In the genomic region with DNA sequence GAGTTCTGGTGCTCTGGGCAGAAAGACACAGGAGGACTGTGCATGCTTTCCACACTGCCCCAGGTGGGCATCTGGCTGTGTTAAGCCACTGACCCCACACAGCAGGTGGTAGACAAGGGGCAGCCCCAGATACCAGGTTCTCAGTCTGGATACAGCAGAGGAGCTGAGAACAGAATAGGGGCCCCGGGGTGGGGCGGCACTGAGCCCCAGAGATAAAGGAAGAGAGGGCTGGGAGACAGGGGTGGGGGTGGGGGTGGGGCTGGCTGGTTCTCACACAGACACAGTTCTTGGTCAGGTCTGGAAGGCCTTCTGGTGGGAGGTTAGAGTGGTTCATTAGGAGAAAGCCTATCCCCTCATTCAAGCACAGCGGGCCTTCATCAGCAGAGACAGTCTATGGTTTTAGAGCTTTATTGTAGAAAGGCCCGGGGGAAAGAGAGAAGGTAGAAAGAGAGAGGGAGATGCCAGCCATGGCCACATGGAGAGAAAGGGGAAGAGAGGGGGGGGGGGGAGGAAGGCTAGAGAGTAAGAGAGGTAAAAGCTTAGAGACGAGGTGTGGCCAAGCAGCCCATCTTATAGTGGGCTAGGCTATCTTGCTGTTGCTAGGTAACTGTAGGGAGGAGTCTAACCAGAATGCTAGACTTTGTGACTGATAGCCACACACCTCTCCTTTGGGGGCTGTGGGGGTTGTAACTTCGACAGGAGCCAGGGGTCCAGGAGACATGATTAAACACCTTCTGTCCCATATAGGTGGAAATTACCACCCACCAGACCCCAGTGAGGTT, we compare ENCODE assay signal across 22 mouse cellular contexts.
DNase-seq lines count a peak whose midpoint lies in the region; ATAC-seq and TF ChIP-seq lines count a peak whose summit lies in the region.
"Had no signal": no experiment of that assay in that cellular context is flagged by ENCODE, and none has a peak within 500 bp of the region (broad histone marks: within the 10 kb centered on the region; RNA-seq: fewer than 3 reads in every experiment).

No protein-coding gene starts in this region.

- 0 out of 2 replicates have a peak overlapping the region, but pooled peaks have one; percentile 41 for H3K27ac ChIP-seq in heart, embryonic 11.5 days (ENCODE audit: low read depth, low read length)
- no peak overlapping the region for H3K27ac ChIP-seq in stomach, embryonic 14.5 days (ENCODE audit: low read length)
- H3K27ac ChIP-seq in stomach, postnatal 0 days (replicated peaks): no peak overlapping the region
- H3K27ac ChIP-seq in liver, embryonic 11.5 days (ENCODE audit: low read depth, low read length): 0 out of 2 replicates have a peak overlapping the region, but pooled peaks have one; percentile 19
- H3K27ac ChIP-seq: embryonic facial prominence, embryonic 12.5 days; gastrocnemius, adult 2 months; layer of hippocampus, adult 2 months; limb, embryonic 15.5 days had no signal

- TF ChIP-seq CTCF in stomach, postnatal 0 days (IDR thresholded peaks at IDR 0.05; ENCODE audit: low read depth): no peak

- H3K4me1 ChIP-seq in heart, embryonic 11.5 days (ENCODE audit: control insufficient read depth, insufficient read depth, low read length): no peaks in the 10 kb centered on the region
- H3K4me1 ChIP-seq in stomach, embryonic 14.5 days (ENCODE audit: control insufficient read depth, insufficient read depth, low read length): no peaks in the 10 kb centered on the region
- H3K4me1 ChIP-seq in stomach, postnatal 0 days (replicated peaks; ENCODE audit: control insufficient read depth, insufficient read depth): no peaks in the 10 kb centered on the region
- no peaks in the 10 kb centered on the region for H3K4me1 ChIP-seq in liver, embryonic 11.5 days (replicated peaks; ENCODE audit: control insufficient read depth, insufficient read depth, low read length)
- H3K4me1 ChIP-seq: embryonic facial prominence, embryonic 12.5 days; limb, embryonic 15.5 days had no signal

- peak; percentile 95 for ATAC-seq in heart, embryonic 11.5 days (replicated peaks; ENCODE audit: insufficient number of reproducible peaks, low FRiP score, low TSS enrichment)
- ATAC-seq in stomach, embryonic 14.5 days (ENCODE audit: insufficient number of reproducible peaks, insufficient read depth, low FRiP score, low read depth): peak; percentile 53; the same call in 1 of the 2 replicates
- no peak for ATAC-seq in stomach, postnatal 0 days (ENCODE audit: low FRiP score, low TSS enrichment)
- peak; percentile 93 for ATAC-seq in liver, embryonic 11.5 days (replicated peaks; ENCODE audit: low FRiP score)
- no peak for ATAC-seq in CD4-positive, CD25-positive, alpha-beta regulatory T cell, adult 4 months
- ATAC-seq: inflammation-experienced regulatory T-cells, adult 6 months had no signal

- H3K9ac ChIP-seq in heart, embryonic 11.5 days (ENCODE audit: low read depth, low read length): no peak overlapping the region
- H3K9ac ChIP-seq in stomach, embryonic 14.5 days (replicated peaks; ENCODE audit: low read depth, low read length): no peak overlapping the region
- no peak overlapping the region for H3K9ac ChIP-seq in stomach, postnatal 0 days (ENCODE audit: low read length)
- no peak overlapping the region for H3K9ac ChIP-seq in liver, embryonic 11.5 days (ENCODE audit: low read depth, low read length)
- H3K9ac ChIP-seq: embryonic facial prominence, embryonic 12.5 days; limb, embryonic 15.5 days had no signal

- no peak overlapping the region for H3K4me3 ChIP-seq in heart, embryonic 11.5 days (ENCODE audit: low read depth, low read length)
- H3K4me3 ChIP-seq in stomach, embryonic 14.5 days (ENCODE audit: low read depth, low read length): no peak overlapping the region
- H3K4me3 ChIP-seq in stomach, postnatal 0 days (ENCODE audit: low read depth, low read length): no peak overlapping the region
- no peak overlapping the region for H3K4me3 ChIP-seq in liver, embryonic 11.5 days (ENCODE audit: low read depth, low read length)
- H3K4me3 ChIP-seq: embryonic facial prominence, embryonic 12.5 days; erythroblast, embryonic 14.5 days; gastrocnemius, adult 2 months; layer of hippocampus, adult 2 months; limb, embryonic 15.5 days had no signal

- no peak for TF ChIP-seq EP300 in stomach, postnatal 0 days (optimal IDR thresholded peaks at IDR 0.05)

- H3K36me3 ChIP-seq in heart, embryonic 11.5 days (ENCODE audit: control insufficient read depth, insufficient read depth, low read length): no peaks in the 10 kb centered on the region
- H3K36me3 ChIP-seq in stomach, embryonic 14.5 days (ENCODE audit: control insufficient read depth, insufficient read depth, low read length): no peaks in the 10 kb centered on the region
- no peaks in the 10 kb centered on the region for H3K36me3 ChIP-seq in stomach, postnatal 0 days (ENCODE audit: control insufficient read depth, insufficient read depth, low read length)
- H3K36me3 ChIP-seq in liver, embryonic 11.5 days (ENCODE audit: control insufficient read depth, insufficient read depth, low read length): no peaks in the 10 kb centered on the region
- H3K36me3 ChIP-seq: embryonic facial prominence, embryonic 12.5 days; limb, embryonic 15.5 days had no signal

- intact Hi-C loops in heart, postnatal 36 days (cut with DNase I): no loop called here

- no peaks in the 10 kb centered on the region for H3K27me3 ChIP-seq in heart, embryonic 11.5 days (ENCODE audit: control insufficient read depth, insufficient read depth, low read length)
- H3K27me3 ChIP-seq in stomach, embryonic 14.5 days (ENCODE audit: control insufficient read depth, insufficient read depth, low read length): no peaks in the 10 kb centered on the region
- no peaks in the 10 kb centered on the region for H3K27me3 ChIP-seq in stomach, postnatal 0 days (ENCODE audit: control insufficient read depth, insufficient read depth, low read length)
- no peaks in the 10 kb centered on the region for H3K27me3 ChIP-seq in liver, embryonic 11.5 days (replicated peaks; ENCODE audit: control insufficient read depth, insufficient read depth, low read length)
- H3K27me3 ChIP-seq: embryonic facial prominence, embryonic 12.5 days; limb, embryonic 15.5 days had no signal

- H3K4me2 ChIP-seq in heart, embryonic 11.5 days: peak overlapping the region; percentile 14; the same call in 1 of the 2 replicates
- H3K4me2 ChIP-seq in stomach, embryonic 14.5 days (replicated peaks; ENCODE audit: low read depth, low read length): no peak overlapping the region
- no peak overlapping the region for H3K4me2 ChIP-seq in stomach, postnatal 0 days (replicated peaks; ENCODE audit: low read depth)
- H3K4me2 ChIP-seq in liver, embryonic 11.5 days: no peak overlapping the region; the same call in 1 of the 2 replicates
- H3K4me2 ChIP-seq: embryonic facial prominence, embryonic 12.5 days; limb, embryonic 15.5 days had no signal

- H3K9me3 ChIP-seq in heart, embryonic 11.5 days (replicated peaks; ENCODE audit: control insufficient read depth, low read length): no peaks in the 10 kb centered on the region
- H3K9me3 ChIP-seq in stomach, embryonic 14.5 days (ENCODE audit: control insufficient read depth, low read depth, low read length): no peaks in the 10 kb centered on the region
- no peaks in the 10 kb centered on the region for H3K9me3 ChIP-seq in stomach, postnatal 0 days (ENCODE audit: control insufficient read depth, low read length)
- H3K9me3 ChIP-seq in liver, embryonic 11.5 days (ENCODE audit: control insufficient read depth, low read length): no peaks in the 10 kb centered on the region
- H3K9me3 ChIP-seq: embryonic facial prominence, embryonic 12.5 days; limb, embryonic 15.5 days had no signal

- DNase-seq in heart, postnatal 36 days: no peak
- DNase-seq in stomach, postnatal 0 days (ENCODE audit: low spot score): no peak
- DNase-seq in liver, embryonic 11.5 days (ENCODE audit: low spot score): no peak
- peak; percentile 21 for DNase-seq in yolk sac, embryonic 10.5 days (ENCODE audit: low spot score)
- DNase-seq: adrenal gland, postnatal 36 days; cerebellum, adult 2 months; cerebellum, postnatal 36 days; gastrocnemius, adult 2 months; heart, adult 11 months; kidney, adult 8-10 months; kidney, postnatal 14 days; lung, postnatal 10 days; retina, postnatal 1 day; thymus, postnatal 36 days had no signal

- WGBS in heart, embryonic 11.5 days (ENCODE audit: insufficient replicate concordance): 62% methylated on average over 6 of the region's 6 CpGs
- WGBS in stomach, embryonic 14.5 days: 68% methylated on average over 6 of the region's 6 CpGs
- 76% methylated on average over 6 of the region's 6 CpGs for WGBS in stomach, postnatal 0 days
- 62% methylated on average over 6 of the region's 6 CpGs for WGBS in liver, embryonic 11.5 days

Comparison
In these comparisons a context has a peak if more than half of its experiments do, and no peak if none do; other contexts are left out.
1. ATAC-seq: peak in heart, embryonic 11.5 days (single experiment), stomach, embryonic 14.5 days (single experiment) and liver, embryonic 11.5 days (single experiment); none in stomach, postnatal 0 days (single experiment) and CD4-positive, CD25-positive, alpha-beta regulatory T cell, adult 4 months (single experiment).
2. H3K27ac ChIP-seq: peak in heart, embryonic 11.5 days (single experiment) and liver, embryonic 11.5 days (single experiment); none in stomach, embryonic 14.5 days (single experiment) and stomach, postnatal 0 days (single experiment).